Mouse (Mus musculus) macrophage (primary cell): ENCODE data around the gene Itga8. TPM values are rescaled to one million over a fixed set of nuclear protein-coding genes. Genes with fewer than 3 reads are reported as not detected.
A peak's percentile ranks its signal among the peaks of the same experiment; 100 is the strongest.

Experiments
- H3K27ac ChIP-seq: fragments of 350-480 bp; formaldehyde crosslinking; 2 replicates; pipeline ENCODE4 v1.9.0; 2021
- H3K36me3 ChIP-seq: fragments of 350-480 bp; formaldehyde crosslinking; 2 replicates; pipeline ENCODE4 v1.9.0; 2021; ENCODE audit errors: inconsistent target
- H3K4me3 ChIP-seq: fragments of 350-480 bp; formaldehyde crosslinking; 2 replicates; pipeline ENCODE4 v1.9.0; 2021; ENCODE audit errors: inconsistent target
- H3K79me2 ChIP-seq: fragments of 350-480 bp; formaldehyde crosslinking; 2 replicates; pipeline ENCODE4 v1.9.0; 2021; ENCODE audit errors: inconsistent target
- WGBS: methylation state at CpG from one replicate; pipeline ENCODE4 v1.1.7; 2026; ENCODE audit warnings: inconsistent platforms; ENCODE audit not compliant: missing documents; 5-methylcytosine and 5-hydroxymethylcytosine counted together
- polyA plus RNA-seq: library from polyadenylated mRNA; stranded (reverse); fragments of 250-400 nt; gene quantifications from 3 replicates; pipeline ENCODE4 v1.2.4, GENCODE M21; 2018; ENCODE audit warnings: inconsistent platforms

Gene Itga8
- polyA plus RNA-seq, 1 experiment from 2014 or later, result 0.62 TPM

- H3K27ac ChIP-seq, result no peak overlapping the region
- 100% methylated on average over 2 of the region's 2 CpGs for WGBS
- no peaks in the 10 kb centered on the region for H3K79me2 ChIP-seq
- no peak overlapping the region for H3K4me3 ChIP-seq
- H3K36me3 ChIP-seq, result no peaks in the 10 kb centered on the region
Observed at GRCm38 (mm10) chr2:12256635-12257317, 44.9 kb downstream of the Itga8 start.

GRCm38 (mm10) chr2:12255901-12256300, 45.8 kb downstream of the Itga8 start:
- Histone ChIP-seq H3K79me2 (no peaks in the 10 kb centered on the region), H3K27ac (no peak overlapping the region), H3K36me3 (no peaks in the 10 kb centered on the region), H3K4me3 (no peak overlapping the region)
- WGBS, result 100% methylated on average over 2 of the region's 2 CpGs

GRCm38 (mm10) chr2:12235345-12235744, 66.4 kb downstream of the Itga8 start:
- 98% methylated on average over 3 of the region's 3 CpGs for WGBS
- Histone ChIP-seq H3K79me2 (no peaks in the 10 kb centered on the region), H3K4me3 (no peak overlapping the region), H3K27ac (no peak overlapping the region), H3K36me3 (no peaks in the 10 kb centered on the region)

GRCm38 (mm10) chr2:12229721-12230120, 72.0 kb downstream of the Itga8 start:
- 97% methylated on average over 2 of the region's 2 CpGs for WGBS
- Histone ChIP-seq H3K79me2 (no peaks in the 10 kb centered on the region), H3K4me3 (no peak overlapping the region), H3K36me3 (no peaks in the 10 kb centered on the region), H3K27ac (no peak overlapping the region)

GRCm38 (mm10) chr2:12228335-12228734, 73.4 kb downstream of the Itga8 start:
- Histone ChIP-seq H3K79me2 (no peaks in the 10 kb centered on the region), H3K36me3 (no peaks in the 10 kb centered on the region), H3K27ac (no peak overlapping the region), H3K4me3 (no peak overlapping the region)
- WGBS, result 33% methylated on average over 3 of the region's 3 CpGs

- Histone ChIP-seq H3K79me2 (no peaks in the 10 kb centered on the region), H3K36me3 (no peaks in the 10 kb centered on the region), H3K4me3 (no peak overlapping the region), H3K27ac (no peak overlapping the region)
- no CpG with 5 or more reads among the region's 2 CpGs for WGBS
Observed at GRCm38 (mm10) chr2:12227243-12227642, 74.5 kb downstream of the Itga8 start.

- Histone ChIP-seq H3K36me3 (no peaks in the 10 kb centered on the region), H3K4me3 (no peak overlapping the region), H3K27ac (no peak overlapping the region), H3K79me2 (no peaks in the 10 kb centered on the region)
- WGBS, result 40% methylated on average over 1 of the region's 1 CpGs
Observed at GRCm38 (mm10) chr2:12226367-12226766, 75.4 kb downstream of the Itga8 start.

DNA sequence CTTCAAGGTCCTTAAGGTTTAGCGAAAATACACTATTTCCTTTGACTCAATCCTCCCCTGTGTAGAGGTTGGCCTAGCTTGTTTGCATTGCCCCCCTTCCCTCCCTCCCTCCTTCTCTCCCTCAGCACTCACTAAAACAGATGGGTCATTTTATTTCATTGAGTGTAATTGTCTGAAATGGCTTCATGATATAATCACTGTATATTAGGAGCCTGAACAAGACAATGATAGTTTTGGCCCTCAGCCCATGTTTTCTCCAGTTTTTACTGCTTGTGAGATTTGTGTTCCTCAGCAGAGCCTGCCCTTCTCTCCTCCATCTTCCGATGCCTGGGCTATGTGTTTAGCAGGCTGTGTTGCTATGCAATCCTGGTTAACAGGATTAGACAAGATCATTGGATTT, 80.1 kb downstream of the Itga8 start:
- H3K27ac ChIP-seq, result no peak overlapping the region
- WGBS, result 100% methylated on average over 2 of the region's 2 CpGs

DNA sequence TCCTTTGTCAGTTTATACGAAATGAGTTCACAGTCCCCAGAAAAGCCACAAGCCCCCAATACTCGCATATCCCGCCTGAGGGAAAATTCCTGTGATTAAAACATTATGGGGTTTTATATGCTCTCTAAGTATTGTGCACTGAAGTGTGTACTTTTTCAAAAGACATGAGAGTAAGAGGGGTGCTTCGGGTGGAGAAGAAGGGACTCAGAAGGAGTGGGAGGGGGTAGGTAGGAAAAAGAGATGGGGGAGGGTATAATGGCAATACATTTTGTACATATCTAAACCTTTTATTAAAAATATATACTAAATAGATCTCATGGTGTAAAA, 88.3 kb downstream of the Itga8 start:
- Histone ChIP-seq H3K27ac (no peak overlapping the region), H3K4me3 (no peak overlapping the region), H3K36me3 (no peaks in the 10 kb centered on the region), H3K79me2 (no peaks in the 10 kb centered on the region)
- WGBS, result 100% methylated on average over 4 of the region's 4 CpGs

More for the DNA sequence above, 80.1 kb downstream of the Itga8 start:
- Histone ChIP-seq H3K79me2 (no peaks in the 10 kb centered on the region), H3K4me3 (no peak overlapping the region), H3K36me3 (no peaks in the 10 kb centered on the region)

- H3K79me2 ChIP-seq, result no peaks in the 10 kb centered on the region
- H3K36me3 ChIP-seq, result no peaks in the 10 kb centered on the region
- no peak overlapping the region for H3K4me3 ChIP-seq
- no peak overlapping the region for H3K27ac ChIP-seq
- 89% methylated on average over 3 of the region's 3 CpGs for WGBS
Observed at GRCm38 (mm10) chr2:12212662-12213463, 88.9 kb downstream of the Itga8 start.

- Histone ChIP-seq H3K36me3 (no peaks in the 10 kb centered on the region), H3K27ac (peak overlapping the region; percentile 40), H3K4me3 (no peak overlapping the region), H3K79me2 (no peaks in the 10 kb centered on the region)
- WGBS, result 7% methylated on average over 6 of the region's 6 CpGs
Observed at GRCm38 (mm10) chr2:12208142-12208541, 93.6 kb downstream of the Itga8 start.

- Histone ChIP-seq H3K79me2 (no peaks in the 10 kb centered on the region), H3K4me3 (no peak overlapping the region), H3K36me3 (no peaks in the 10 kb centered on the region), H3K27ac (peak overlapping the region; percentile 47)
- WGBS, result 10% methylated on average over 5 of the region's 5 CpGs
Observed at GRCm38 (mm10) chr2:12206353-12206752, 95.4 kb downstream of the Itga8 start.

GRCm38 (mm10) chr2:12205875-12206274, 95.8 kb downstream of the Itga8 start:
- 71% methylated on average over 5 of the region's 5 CpGs for whole genome bisulfite sequencing
- Histone ChIP-seq H3K36me3 (no peaks in the 10 kb centered on the region), H3K27ac (peak overlapping the region; percentile 47), H3K79me2 (no peaks in the 10 kb centered on the region), H3K4me3 (no peak overlapping the region)

- H3K36me3 ChIP-seq, result no peaks in the 10 kb centered on the region
- no peak overlapping the region for H3K27ac ChIP-seq
- no peaks in the 10 kb centered on the region for H3K79me2 ChIP-seq
- no peak overlapping the region for H3K4me3 ChIP-seq
- 96% methylated on average over 10 of the region's 10 CpGs for WGBS
Observed at GRCm38 (mm10) chr2:12203231-12203630, 98.5 kb downstream of the Itga8 start.

- 96% methylated on average over 7 of the region's 7 CpGs for WGBS
- Histone ChIP-seq H3K27ac (no peak overlapping the region), H3K36me3 (no peaks in the 10 kb centered on the region), H3K4me3 (no peak overlapping the region), H3K79me2 (no peaks in the 10 kb centered on the region)
Observed at GRCm38 (mm10) chr2:12198699-12199098, 103.0 kb downstream of the Itga8 start.
